Mouse (Mus musculus) limb, embryonic 12.5 days (tissue): ENCODE results near the gene Fgfr3. TPM values are rescaled to one million over a fixed set of nuclear protein-coding genes. Genes with fewer than 3 reads are reported as not detected.

Experiments
- ATAC-seq: fragments of 200-750 bp; cut with Nextera tagmentation; 2 replicates; pipeline ENCODE4 v1.8.0; 2017; ENCODE audit warnings: low read depth, moderate TSS enrichment; ENCODE audit not compliant: insufficient number of reproducible peaks, insufficient read depth, low FRiP score, low TSS enrichment
- H3K27ac ChIP-seq: fragments of 300-500 bp; sonication (generic); 2 replicates; pipeline ENCODE4 v1.5.1; 2016; ENCODE audit warnings: mild to moderate bottlenecking, moderate library complexity
- H3K27me3 ChIP-seq: fragments of 300-500 bp; sonication (generic); 2 replicates; pipeline ENCODE4 v1.6.1; 2016; ENCODE audit warnings: mild to moderate bottlenecking, moderate library complexity
- H3K36me3 ChIP-seq: fragments of 300-500 bp; sonication (generic); 2 replicates; pipeline ENCODE4 v1.6.1; 2016; ENCODE audit warnings: mild to moderate bottlenecking, moderate library complexity
- H3K4me1 ChIP-seq: fragments of 300-500 bp; sonication (generic); replicated peaks from 2 replicates; pipeline ENCODE4 v1.6.1; 2016
- H3K4me2 ChIP-seq: fragments of 300-500 bp; sonication (generic); 2 replicates; pipeline ENCODE4 v1.6.1; 2016; ENCODE audit warnings: mild to moderate bottlenecking, moderate library complexity
- H3K4me3 ChIP-seq: fragments of 300-500 bp; sonication (generic); replicated peaks from 2 replicates; pipeline ENCODE4 v1.5.1; 2016; ENCODE audit warnings: mild to moderate bottlenecking
- H3K9ac ChIP-seq: fragments of 300-500 bp; sonication (generic); replicated peaks from 2 replicates; pipeline ENCODE4 v1.6.1; 2016; ENCODE audit warnings: mild to moderate bottlenecking, moderate library complexity
- H3K9me3 ChIP-seq: fragments of 300-500 bp; sonication (generic); 2 replicates; pipeline ENCODE4 v1.6.1; 2016; ENCODE audit warnings: mild to moderate bottlenecking, moderate library complexity
- WGBS: fragments of 180-500 bp; shearing (Covaris S2); methylation state at CpG from one replicate; pipeline ENCODE4 v1.1.7; 2016; 5-methylcytosine and 5-hydroxymethylcytosine counted together
- polyA plus RNA-seq: library from polyadenylated mRNA; unstranded; fragments of >200 nt; fragmentation: Nextera tagmentation; extraction: Ambion mirVana; gene quantifications from 2 replicates; pipeline ENCODE4 v1.2.1, GENCODE M21; 2016

Fgfr3 gene
- polyA plus RNA-seq, 1 experiment from 2014 or later = 24.5 TPM

DNA sequence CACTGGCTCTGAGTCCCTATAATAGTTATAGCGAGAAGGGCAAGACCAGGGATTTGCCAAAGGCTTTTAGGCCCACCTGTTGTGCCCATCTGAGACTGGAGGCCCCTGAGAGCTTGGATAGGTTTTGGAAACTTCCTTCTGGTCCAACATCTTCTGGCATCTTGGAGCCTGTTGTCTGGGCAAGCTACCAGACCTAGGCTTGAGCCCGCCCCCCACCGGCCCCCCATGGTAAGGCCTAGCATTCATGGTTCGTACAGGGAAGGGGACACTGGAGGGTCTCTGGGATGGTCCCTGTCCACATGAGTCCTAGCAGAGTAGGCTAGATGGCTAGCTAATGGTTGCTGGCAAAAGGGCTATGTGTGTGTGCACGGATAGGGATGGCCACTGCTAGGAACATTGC, 22.8 kb upstream of the Fgfr3 start:
- Histone ChIP-seq H3K27me3 (peaks cover 47% of the 10 kb centered on the region), H3K4me3 (no peak overlapping the region), H3K9me3 (no peaks in the 10 kb centered on the region), H3K27ac (peak overlapping the region; percentile 67; the same call in 1 of the 2 replicates), H3K36me3 (no peaks in the 10 kb centered on the region), H3K4me2 (no peak overlapping the region), H3K4me1 (peaks cover 73% of the 10 kb centered on the region), H3K9ac (no peak overlapping the region)
- 85% methylated on average over 5 of the region's 5 CpGs for WGBS
- no peak for ATAC-seq

DNA sequence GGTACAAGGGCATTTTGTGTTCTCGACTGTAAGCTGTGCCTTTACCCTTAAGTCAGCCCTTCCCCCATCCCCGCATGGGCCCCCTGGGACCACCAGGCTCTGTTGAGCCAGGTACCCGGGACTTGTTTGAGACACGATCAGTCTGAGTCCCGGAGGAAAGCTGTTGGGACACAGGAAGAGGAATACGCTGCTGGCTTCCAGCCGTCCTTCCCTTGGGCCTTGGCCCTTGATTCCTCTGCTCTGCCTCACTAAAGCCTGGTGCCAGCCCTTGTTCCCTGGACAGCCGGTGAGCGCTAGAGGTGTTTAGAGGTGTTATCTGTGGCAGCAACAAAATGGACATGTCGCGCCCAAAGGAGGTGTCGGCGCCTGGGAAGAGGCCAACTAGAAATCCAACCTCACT, 21.5 kb upstream of the Fgfr3 start:
- 37% methylated on average over 13 of the region's 13 CpGs for WGBS
- ATAC-seq = no peak
- peaks cover 47% of the 10 kb centered on the region for H3K27me3 ChIP-seq
- no peaks in the 10 kb centered on the region for H3K9me3 ChIP-seq
- H3K36me3 ChIP-seq = no peaks in the 10 kb centered on the region
- H3K27ac ChIP-seq = no peak overlapping the region
- no peak overlapping the region for H3K4me3 ChIP-seq
- H3K9ac ChIP-seq = no peak overlapping the region
- peaks cover 69% of the 10 kb centered on the region for H3K4me1 ChIP-seq
- no peak overlapping the region for H3K4me2 ChIP-seq

DNA sequence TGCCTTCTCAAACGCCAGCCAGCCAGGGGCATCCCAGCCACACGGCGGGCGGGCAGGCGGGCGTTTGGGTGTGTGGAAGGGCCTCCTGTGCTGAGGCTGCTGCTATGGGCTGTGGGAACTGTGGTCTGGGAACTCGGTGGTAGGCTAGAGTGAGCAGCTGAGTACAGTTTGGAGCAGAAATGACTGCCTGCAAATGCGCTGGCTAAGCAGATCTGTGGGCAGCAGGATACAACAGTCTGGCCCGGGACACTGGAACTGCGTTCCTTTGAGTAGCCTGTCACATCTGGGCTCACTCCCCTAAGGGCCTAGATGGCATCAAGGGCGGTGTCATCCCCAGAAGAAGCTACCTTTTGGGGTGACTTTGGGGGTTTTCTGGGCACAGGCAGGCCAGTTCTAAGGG, 19.6 kb upstream of the Fgfr3 start:
- H3K4me2 ChIP-seq = no peak overlapping the region
- H3K27me3 ChIP-seq = peaks cover 39% of the 10 kb centered on the region
- H3K4me1 ChIP-seq = peaks cover 62% of the 10 kb centered on the region
- no peak overlapping the region for H3K9ac ChIP-seq
- 84% methylated on average over 11 of the region's 11 CpGs for WGBS
- no peaks in the 10 kb centered on the region for H3K9me3 ChIP-seq
- no peak for ATAC-seq
- no peak overlapping the region for H3K27ac ChIP-seq
- H3K36me3 ChIP-seq = no peaks in the 10 kb centered on the region
- H3K4me3 ChIP-seq = no peak overlapping the region

DNA sequence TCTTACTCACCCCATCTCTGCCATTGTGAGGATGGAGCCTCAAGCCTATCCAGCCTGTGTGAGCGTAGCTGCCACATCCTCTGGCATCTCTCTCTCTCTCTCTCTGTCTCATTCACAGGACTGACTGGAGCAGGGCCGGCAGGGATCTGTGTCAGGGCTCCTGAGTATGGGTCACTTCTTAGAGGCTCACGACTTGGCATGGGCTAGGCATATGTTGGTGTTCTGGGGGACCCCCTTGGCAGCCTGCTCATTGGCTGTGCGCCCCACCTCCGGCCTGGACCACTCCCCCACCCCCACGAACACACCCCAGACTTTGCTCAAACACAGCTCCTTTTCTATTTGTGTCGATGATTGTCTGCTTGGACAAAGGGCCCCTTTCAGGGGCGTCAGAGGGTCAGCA, 17.5 kb upstream of the Fgfr3 start:
- Histone ChIP-seq H3K4me3 (no peak overlapping the region), H3K4me1 (peaks cover 44% of the 10 kb centered on the region), H3K27ac (no peak overlapping the region), H3K27me3 (peaks cover 25% of the 10 kb centered on the region), H3K9me3 (no peaks in the 10 kb centered on the region), H3K36me3 (no peaks in the 10 kb centered on the region), H3K4me2 (no peak overlapping the region), H3K9ac (no peak overlapping the region)
- WGBS = 73% methylated on average over 8 of the region's 8 CpGs
- ATAC-seq = no peak

DNA sequence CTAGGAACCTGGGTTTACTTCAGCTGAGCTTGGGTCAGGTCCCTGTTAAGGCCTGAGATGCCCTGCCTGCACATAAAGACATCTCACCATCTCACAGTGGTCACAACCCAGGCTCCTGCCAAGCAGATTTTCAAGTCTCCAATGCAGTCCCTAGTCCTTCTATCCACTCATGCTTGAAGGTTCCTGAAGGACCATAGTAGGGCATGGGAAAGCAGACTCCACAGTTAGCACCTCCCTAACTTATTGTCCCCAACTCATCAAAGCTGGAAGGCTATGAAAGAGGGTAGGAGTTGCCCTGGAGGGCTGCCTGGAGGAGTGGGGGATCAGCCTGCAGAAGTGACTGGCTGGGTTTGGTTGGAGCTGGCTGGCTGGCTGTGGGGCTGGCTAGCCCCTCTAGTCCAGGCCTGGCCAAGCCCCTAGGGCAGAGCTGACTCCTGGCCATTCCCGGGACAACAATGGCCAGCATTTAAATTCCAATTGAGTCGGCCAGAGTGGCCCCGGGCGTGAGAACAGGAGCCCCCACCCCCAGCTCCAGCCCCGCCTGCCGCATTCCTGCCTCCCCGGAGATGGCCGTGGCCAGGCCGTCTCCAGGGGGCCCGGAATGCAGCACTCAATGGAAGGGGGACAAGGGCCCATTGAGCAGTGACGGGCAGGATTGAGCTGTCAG, 16.4 kb upstream of the Fgfr3 start:
- Histone ChIP-seq H3K4me3 (no peak overlapping the region), H3K4me1 (peaks cover 33% of the 10 kb centered on the region), H3K9me3 (no peaks in the 10 kb centered on the region), H3K4me2 (no peak overlapping the region; the same call in 1 of the 2 replicates), H3K27me3 (peaks cover 18% of the 10 kb centered on the region), H3K9ac (no peak overlapping the region), H3K36me3 (no peaks in the 10 kb centered on the region), H3K27ac (no peak overlapping the region; the same call in 1 of the 2 replicates)
- no peak for ATAC-seq
- 7% methylated on average over 11 of the region's 11 CpGs for WGBS

DNA sequence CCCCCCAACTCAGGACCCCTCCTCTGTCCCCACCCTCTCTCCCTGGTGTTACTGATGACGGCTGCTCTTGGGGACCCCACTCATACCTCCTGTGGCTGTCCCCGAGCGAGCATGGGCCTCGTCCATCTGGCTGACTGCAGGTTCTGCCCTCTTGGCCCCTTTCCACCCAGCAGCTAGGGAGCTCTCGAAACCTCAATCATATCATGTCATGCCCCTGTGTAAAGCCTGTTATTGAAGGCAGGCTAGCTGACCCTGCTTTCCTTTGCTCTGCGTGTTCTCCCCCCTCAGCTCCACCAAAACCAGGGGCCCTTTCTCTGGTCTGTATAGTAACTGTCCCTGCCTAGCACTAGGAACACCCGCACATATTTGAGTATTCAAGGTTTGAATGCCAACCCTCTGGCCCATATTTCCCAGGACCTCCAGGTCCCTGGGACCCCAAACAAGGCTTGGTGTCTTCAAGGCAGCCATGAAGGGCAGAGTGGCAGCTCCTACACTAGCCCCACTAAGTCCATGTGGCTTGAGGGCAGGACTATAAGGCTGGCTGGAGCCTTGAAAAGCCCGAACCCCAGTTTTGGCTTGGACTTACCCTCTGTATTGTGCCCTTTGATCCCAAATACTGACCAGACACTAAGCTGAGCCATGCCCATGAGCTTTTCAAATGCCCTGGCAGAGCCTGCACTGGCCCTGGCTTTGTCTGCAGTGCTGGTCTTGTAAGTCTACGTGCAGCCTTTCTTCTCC, 15.7 kb upstream of the Fgfr3 start:
- H3K27ac ChIP-seq = 0 out of 2 replicates have a peak overlapping the region, but pooled peaks have one; percentile 23
- H3K36me3 ChIP-seq = no peaks in the 10 kb centered on the region
- WGBS = 39% methylated on average over 9 of the region's 9 CpGs
- peaks cover 26% of the 10 kb centered on the region for H3K4me1 ChIP-seq
- no peak for ATAC-seq
- no peak overlapping the region for H3K4me3 ChIP-seq
- no peak overlapping the region for H3K9ac ChIP-seq
- H3K4me2 ChIP-seq = no peak overlapping the region
- no peaks in the 10 kb centered on the region for H3K9me3 ChIP-seq
- H3K27me3 ChIP-seq = peaks cover 11% of the 10 kb centered on the region; the same call in 1 of the 2 replicates

DNA sequence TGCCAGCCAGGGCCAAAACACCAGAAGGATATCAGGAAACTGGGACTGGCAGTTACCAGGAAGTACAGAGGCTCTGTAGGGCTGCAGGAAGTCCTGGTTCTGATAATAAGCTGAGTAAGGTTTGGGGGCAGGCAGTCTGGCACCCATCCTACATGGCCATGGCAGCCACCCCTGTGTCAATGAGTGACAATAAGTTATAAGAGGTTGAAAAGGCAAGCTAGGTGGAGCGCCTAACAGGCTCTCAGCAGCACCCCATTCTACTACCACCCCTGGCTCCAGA, 15.2 kb upstream of the Fgfr3 start:
- 95% methylated on average over 1 of the region's 1 CpGs for WGBS
- ATAC-seq = no peak
- H3K9me3 ChIP-seq = no peaks in the 10 kb centered on the region
- H3K4me2 ChIP-seq = no peak overlapping the region
- peaks cover 24% of the 10 kb centered on the region for H3K4me1 ChIP-seq
- H3K36me3 ChIP-seq = no peaks in the 10 kb centered on the region
- H3K27me3 ChIP-seq = peaks cover 8% of the 10 kb centered on the region; the same call in 1 of the 2 replicates
- no peak overlapping the region for H3K4me3 ChIP-seq
- H3K9ac ChIP-seq = no peak overlapping the region
- H3K27ac ChIP-seq = no peak overlapping the region

DNA sequence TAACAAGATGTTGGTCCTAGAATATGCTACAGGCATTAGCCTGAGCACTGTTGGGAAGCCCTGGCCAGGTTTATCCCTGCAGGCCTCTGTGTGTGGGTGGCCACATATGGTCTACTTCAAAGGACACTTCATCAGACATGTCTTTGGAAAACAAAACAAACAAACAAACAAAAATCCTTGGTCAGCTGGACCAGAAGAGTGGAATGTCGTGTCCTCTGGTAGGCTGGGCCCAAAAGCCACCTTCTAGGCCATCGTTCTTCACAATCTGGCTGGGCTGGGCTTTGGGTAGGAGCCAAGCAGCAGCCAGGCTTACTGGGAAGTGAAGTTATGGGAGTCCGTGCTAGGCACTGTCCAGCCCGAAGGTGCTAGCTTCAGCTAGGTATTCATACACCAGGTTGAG, 14.3 kb upstream of the Fgfr3 start:
- peaks cover 2% of the 10 kb centered on the region; the same call in 1 of the 2 replicates for H3K27me3 ChIP-seq
- peaks cover 24% of the 10 kb centered on the region for H3K4me1 ChIP-seq
- no peak overlapping the region for H3K4me2 ChIP-seq
- H3K27ac ChIP-seq = no peak overlapping the region
- no peaks in the 10 kb centered on the region for H3K36me3 ChIP-seq
- WGBS = 58% methylated on average over 4 of the region's 4 CpGs
- H3K9me3 ChIP-seq = no peaks in the 10 kb centered on the region
- no peak overlapping the region for H3K9ac ChIP-seq
- no peak overlapping the region for H3K4me3 ChIP-seq
- no peak for ATAC-seq

DNA sequence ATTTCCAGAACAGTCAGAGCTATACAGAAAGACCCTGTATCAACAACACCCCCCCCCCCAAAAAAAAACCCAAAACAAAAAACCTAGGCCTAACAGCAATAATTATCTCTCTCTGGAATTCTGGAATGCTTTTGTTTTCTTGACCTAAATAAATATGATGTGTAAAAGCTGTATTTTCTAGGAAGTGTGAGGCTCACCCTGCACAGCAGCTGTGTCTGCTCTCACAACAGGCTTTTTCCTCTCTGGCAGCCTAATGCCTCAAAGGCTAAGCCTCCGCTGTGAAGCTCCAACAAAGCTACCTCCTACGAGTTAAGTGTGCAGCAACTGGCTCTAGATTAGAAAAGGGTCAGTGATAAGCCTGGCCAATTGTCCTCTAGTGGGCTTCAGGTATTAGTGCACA, 12.4 kb upstream of the Fgfr3 start:
- no peaks in the 10 kb centered on the region for H3K36me3 ChIP-seq
- ATAC-seq = no peak
- no peak overlapping the region for H3K4me2 ChIP-seq
- WGBS = 61% methylated on average over 2 of the region's 2 CpGs
- H3K4me3 ChIP-seq = no peak overlapping the region
- no peaks in the 10 kb centered on the region for H3K9me3 ChIP-seq
- H3K27ac ChIP-seq = no peak overlapping the region
- H3K27me3 ChIP-seq = no peaks in the 10 kb centered on the region
- no peak overlapping the region for H3K9ac ChIP-seq
- peaks cover 22% of the 10 kb centered on the region for H3K4me1 ChIP-seq

DNA sequence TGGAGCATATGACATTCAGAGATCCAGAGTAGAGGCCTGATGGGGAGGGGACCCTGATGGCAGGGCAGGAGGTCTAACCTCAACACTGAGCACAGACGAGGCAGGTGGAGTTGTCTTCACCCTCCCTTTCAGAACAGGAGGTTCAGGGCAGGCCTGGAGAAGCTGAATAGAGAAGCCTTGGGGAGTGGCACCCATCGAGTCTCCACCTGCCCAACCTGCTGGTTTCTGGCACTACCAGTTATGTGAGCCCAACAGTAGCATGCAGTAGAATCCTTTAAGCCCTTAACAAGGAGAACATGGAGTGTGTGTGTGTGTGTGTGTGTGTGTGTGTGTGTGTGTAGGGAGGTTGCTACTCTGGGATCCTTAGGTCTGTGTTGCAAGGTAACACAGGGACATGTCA, 8.9 kb upstream of the Fgfr3 start:
- H3K4me3 ChIP-seq = no peak overlapping the region
- H3K4me1 ChIP-seq = peaks cover 9% of the 10 kb centered on the region; the same call in 1 of the 2 replicates
- no peak overlapping the region for H3K4me2 ChIP-seq
- 54% methylated on average over 2 of the region's 2 CpGs for WGBS
- no peaks in the 10 kb centered on the region for H3K9me3 ChIP-seq
- H3K27ac ChIP-seq = no peak overlapping the region
- H3K9ac ChIP-seq = no peak overlapping the region
- H3K27me3 ChIP-seq = no peaks in the 10 kb centered on the region
- H3K36me3 ChIP-seq = no peaks in the 10 kb centered on the region
- ATAC-seq = no peak

DNA sequence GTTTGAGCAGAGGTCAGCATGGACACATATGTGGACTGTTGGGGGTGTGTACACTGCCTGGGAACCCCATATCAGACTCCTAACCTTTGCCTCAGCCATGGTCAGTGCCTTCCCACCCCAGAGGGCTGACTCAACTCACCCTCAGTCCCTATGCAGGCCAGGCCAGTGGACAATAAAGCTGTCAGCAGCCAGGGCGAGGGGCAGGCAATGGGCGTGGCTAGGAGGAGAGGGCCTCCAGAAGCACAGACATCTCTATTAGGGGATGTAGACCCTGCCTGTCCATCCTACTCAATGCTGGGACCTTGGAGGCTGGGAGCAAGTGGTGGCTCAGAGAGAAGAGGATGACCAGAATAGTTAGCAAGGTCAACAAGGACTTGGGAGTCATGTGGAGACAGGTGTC, 6.3 kb upstream of the Fgfr3 start:
- H3K9me3 ChIP-seq = no peaks in the 10 kb centered on the region
- ATAC-seq = no peak
- no peak overlapping the region for H3K4me2 ChIP-seq
- H3K9ac ChIP-seq = no peak overlapping the region
- H3K27me3 ChIP-seq = peaks cover 12% of the 10 kb centered on the region
- H3K4me1 ChIP-seq = peaks cover 8% of the 10 kb centered on the region; the same call in 1 of the 2 replicates
- no peak overlapping the region for H3K27ac ChIP-seq
- WGBS = 7% methylated on average over 2 of the region's 2 CpGs
- H3K4me3 ChIP-seq = no peak overlapping the region
- H3K36me3 ChIP-seq = no peaks in the 10 kb centered on the region

DNA sequence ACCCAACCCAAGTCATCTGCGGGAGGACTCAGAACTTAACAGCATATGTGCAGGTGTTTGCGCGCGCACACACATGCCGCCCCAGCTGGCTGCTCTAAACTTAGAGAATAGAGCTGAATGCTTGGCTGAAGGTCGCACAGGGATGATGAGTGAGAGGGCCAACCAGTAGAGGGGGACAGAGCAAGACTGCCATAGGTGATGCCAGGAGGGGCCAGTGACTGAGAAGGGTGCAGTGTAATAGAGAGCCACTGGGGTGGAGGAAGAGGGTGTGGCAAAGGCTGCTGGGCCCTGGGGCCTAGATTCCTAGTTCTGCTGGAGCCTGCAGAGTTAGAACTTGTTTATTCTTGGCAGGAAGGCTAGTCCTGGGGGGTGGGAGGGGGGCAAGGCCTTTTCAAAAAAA, 5.0 kb upstream of the Fgfr3 start:
- WGBS = 77% methylated on average over 6 of the region's 6 CpGs
- no peaks in the 10 kb centered on the region for H3K36me3 ChIP-seq
- no peaks in the 10 kb centered on the region for H3K9me3 ChIP-seq
- H3K4me3 ChIP-seq = no peak overlapping the region
- no peak overlapping the region for H3K27ac ChIP-seq
- H3K4me1 ChIP-seq = peaks cover 15% of the 10 kb centered on the region
- ATAC-seq = no peak
- H3K9ac ChIP-seq = no peak overlapping the region
- no peak overlapping the region for H3K4me2 ChIP-seq
- H3K27me3 ChIP-seq = peaks cover 24% of the 10 kb centered on the region
